Mouse (Mus musculus): ENCODE data around the gene Ube2d3. TPM values are rescaled to one million over a fixed set of nuclear protein-coding genes. Genes with fewer than 3 reads are reported as not detected.
"Not testable (repeated sequence)": the region's sequence is repeated elsewhere in the genome, so short reads cannot be mapped to it uniquely, and the experiment has no call there.

The Ube2d3 gene
- polyA plus RNA-seq, 1 experiment from 2014 or later = 379 TPM

- H3K4me3 ChIP-seq (ENCODE audit: low read depth, low read length) = no peak overlapping the region
- no peak for ATAC-seq (ENCODE audit: low read depth)
- no peaks in the 10 kb centered on the region for H3K9me3 ChIP-seq (ENCODE audit: control insufficient read depth, low read length)
- H3K27me3 ChIP-seq (ENCODE audit: control insufficient read depth, insufficient read depth, low read length) = no peaks in the 10 kb centered on the region
- 93% methylated on average over 6 of the region's 6 CpGs for WGBS
- no peak overlapping the region for H3K9ac ChIP-seq (replicated peaks; ENCODE audit: low read depth, low read length)
- no peaks in the 10 kb centered on the region for H3K4me1 ChIP-seq (ENCODE audit: control insufficient read depth, insufficient read depth, low read length)
- no peak overlapping the region for H3K4me2 ChIP-seq (ENCODE audit: low read depth, low read length)
- H3K36me3 ChIP-seq (ENCODE audit: control insufficient read depth, insufficient read depth, low read length) = no peaks in the 10 kb centered on the region
- no peak overlapping the region for H3K27ac ChIP-seq (ENCODE audit: low read depth, low read length)
Measured at GRCm38 (mm10) chr3:135491102-135491501, 53.2 kb downstream of the Ube2d3 start.

- WGBS = 82% methylated on average over 7 of the region's 7 CpGs
- not testable (repeated sequence) for H3K4me1 ChIP-seq (ENCODE audit: control insufficient read depth, insufficient read depth, low read length); H3K4me3 ChIP-seq (ENCODE audit: low read depth, low read length); H3K9me3 ChIP-seq (ENCODE audit: control insufficient read depth, low read length); H3K27ac ChIP-seq (ENCODE audit: low read depth, low read length); H3K36me3 ChIP-seq (ENCODE audit: control insufficient read depth, insufficient read depth, low read length); ATAC-seq (ENCODE audit: low read depth); H3K27me3 ChIP-seq (ENCODE audit: control insufficient read depth, insufficient read depth, low read length); H3K4me2 ChIP-seq (ENCODE audit: low read depth, low read length); H3K9ac ChIP-seq (replicated peaks; ENCODE audit: low read depth, low read length)
Measured at GRCm38 (mm10) chr3:135493320-135493719, 55.4 kb downstream of the Ube2d3 start.

GRCm38 (mm10) chr3:135497956-135498355 lies 60.0 kb downstream of the Ube2d3 start:
- not testable (repeated sequence) for H3K9ac ChIP-seq (replicated peaks; ENCODE audit: low read depth, low read length); H3K36me3 ChIP-seq (ENCODE audit: control insufficient read depth, insufficient read depth, low read length)
- 86% methylated on average over 4 of the region's 4 CpGs for WGBS

GRCm38 (mm10) chr3:135498891-135499290 lies 60.9 kb downstream of the Ube2d3 start:
- Histone ChIP-seq H3K36me3 (ENCODE audit: control insufficient read depth, insufficient read depth, low read length) (no peaks in the 10 kb centered on the region), H3K4me2 (ENCODE audit: low read depth, low read length) (no peak overlapping the region), H3K9ac (replicated peaks; ENCODE audit: low read depth, low read length) (no peak overlapping the region), H3K4me1 (ENCODE audit: control insufficient read depth, insufficient read depth, low read length) (no peaks in the 10 kb centered on the region), H3K9me3 (ENCODE audit: control insufficient read depth, low read length) (no peaks in the 10 kb centered on the region), H3K27ac (ENCODE audit: low read depth, low read length) (no peak overlapping the region), H3K4me3 (ENCODE audit: low read depth, low read length) (no peak overlapping the region), H3K27me3 (ENCODE audit: control insufficient read depth, insufficient read depth, low read length) (no peaks in the 10 kb centered on the region)
- ATAC-seq (ENCODE audit: low read depth) = no peak
- 94% methylated on average over 5 of the region's 5 CpGs for WGBS

More at GRCm38 (mm10) chr3:135497956-135498355, 60.0 kb downstream of the Ube2d3 start:
- H3K27ac ChIP-seq (ENCODE audit: low read depth, low read length); H3K4me3 ChIP-seq (ENCODE audit: low read depth, low read length); H3K9me3 ChIP-seq (ENCODE audit: control insufficient read depth, low read length); H3K27me3 ChIP-seq (ENCODE audit: control insufficient read depth, insufficient read depth, low read length); H3K4me2 ChIP-seq (ENCODE audit: low read depth, low read length); ATAC-seq (ENCODE audit: low read depth); H3K4me1 ChIP-seq (ENCODE audit: control insufficient read depth, insufficient read depth, low read length): not testable (repeated sequence)

- H3K9me3 ChIP-seq (ENCODE audit: control insufficient read depth, low read length) = no peaks in the 10 kb centered on the region
- H3K4me3 ChIP-seq (ENCODE audit: low read depth, low read length) = no peak overlapping the region
- no peak for ATAC-seq (ENCODE audit: low read depth)
- no peak overlapping the region for H3K9ac ChIP-seq (replicated peaks; ENCODE audit: low read depth, low read length)
- H3K4me2 ChIP-seq (ENCODE audit: low read depth, low read length) = no peak overlapping the region
- no peaks in the 10 kb centered on the region for H3K4me1 ChIP-seq (ENCODE audit: control insufficient read depth, insufficient read depth, low read length)
- 92% methylated on average over 5 of the region's 5 CpGs for WGBS
- H3K27me3 ChIP-seq (ENCODE audit: control insufficient read depth, insufficient read depth, low read length) = no peaks in the 10 kb centered on the region
- no peaks in the 10 kb centered on the region for H3K36me3 ChIP-seq (ENCODE audit: control insufficient read depth, insufficient read depth, low read length)
- H3K27ac ChIP-seq (ENCODE audit: low read depth, low read length) = no peak overlapping the region
Measured at GRCm38 (mm10) chr3:135503160-135503559, 65.2 kb downstream of the Ube2d3 start.

- H3K27ac ChIP-seq (ENCODE audit: low read depth, low read length) = no peak overlapping the region
- H3K36me3 ChIP-seq (ENCODE audit: control insufficient read depth, insufficient read depth, low read length) = no peaks in the 10 kb centered on the region
- H3K9me3 ChIP-seq (ENCODE audit: control insufficient read depth, low read length) = no peaks in the 10 kb centered on the region
- H3K4me1 ChIP-seq (ENCODE audit: control insufficient read depth, insufficient read depth, low read length) = no peaks in the 10 kb centered on the region
- H3K4me2 ChIP-seq (ENCODE audit: low read depth, low read length) = no peak overlapping the region
- H3K4me3 ChIP-seq (ENCODE audit: low read depth, low read length) = no peak overlapping the region
- ATAC-seq (ENCODE audit: low read depth) = no peak
- H3K27me3 ChIP-seq (ENCODE audit: control insufficient read depth, insufficient read depth, low read length) = no peaks in the 10 kb centered on the region
- WGBS = 60% methylated on average over 10 of the region's 10 CpGs
- no peak overlapping the region for H3K9ac ChIP-seq (replicated peaks; ENCODE audit: low read depth, low read length)
Measured at GRCm38 (mm10) chr3:135505369-135505909, 67.5 kb downstream of the Ube2d3 start.

GRCm38 (mm10) chr3:135505916-135506482 lies 68.0 kb downstream of the Ube2d3 start:
- Histone ChIP-seq H3K9ac (replicated peaks; ENCODE audit: low read depth, low read length) (no peak overlapping the region), H3K27me3 (ENCODE audit: control insufficient read depth, insufficient read depth, low read length) (no peaks in the 10 kb centered on the region), H3K4me3 (ENCODE audit: low read depth, low read length) (no peak overlapping the region), H3K27ac (ENCODE audit: low read depth, low read length) (no peak overlapping the region), H3K36me3 (ENCODE audit: control insufficient read depth, insufficient read depth, low read length) (no peaks in the 10 kb centered on the region), H3K4me2 (ENCODE audit: low read depth, low read length) (no peak overlapping the region), H3K9me3 (ENCODE audit: control insufficient read depth, low read length) (no peaks in the 10 kb centered on the region), H3K4me1 (ENCODE audit: control insufficient read depth, insufficient read depth, low read length) (no peaks in the 10 kb centered on the region)
- 90% methylated on average over 13 of the region's 13 CpGs for WGBS
- ATAC-seq (ENCODE audit: low read depth) = no peak

- no peak for ATAC-seq (ENCODE audit: low read depth)
- H3K9ac ChIP-seq (replicated peaks; ENCODE audit: low read depth, low read length) = no peak overlapping the region
Measured at GRCm38 (mm10) chr3:135507506-135507905, 69.6 kb downstream of the Ube2d3 start.

GRCm38 (mm10) chr3:135508191-135508590 lies 70.2 kb downstream of the Ube2d3 start:
- Histone ChIP-seq H3K4me2 (ENCODE audit: low read depth, low read length) (no peak overlapping the region), H3K27ac (ENCODE audit: low read depth, low read length) (no peak overlapping the region), H3K27me3 (ENCODE audit: control insufficient read depth, insufficient read depth, low read length) (no peaks in the 10 kb centered on the region), H3K9me3 (ENCODE audit: control insufficient read depth, low read length) (no peaks in the 10 kb centered on the region), H3K4me3 (ENCODE audit: low read depth, low read length) (no peak overlapping the region), H3K9ac (replicated peaks; ENCODE audit: low read depth, low read length) (no peak overlapping the region), H3K36me3 (ENCODE audit: control insufficient read depth, insufficient read depth, low read length) (no peaks in the 10 kb centered on the region), H3K4me1 (ENCODE audit: control insufficient read depth, insufficient read depth, low read length) (no peaks in the 10 kb centered on the region)
- ATAC-seq (ENCODE audit: low read depth) = no peak
- WGBS = 93% methylated on average over 1 of the region's 1 CpGs

More at GRCm38 (mm10) chr3:135507506-135507905, 69.6 kb downstream of the Ube2d3 start:
- Histone ChIP-seq H3K4me2 (ENCODE audit: low read depth, low read length) (no peak overlapping the region), H3K9me3 (ENCODE audit: control insufficient read depth, low read length) (no peaks in the 10 kb centered on the region), H3K27me3 (ENCODE audit: control insufficient read depth, insufficient read depth, low read length) (no peaks in the 10 kb centered on the region), H3K27ac (ENCODE audit: low read depth, low read length) (no peak overlapping the region), H3K4me3 (ENCODE audit: low read depth, low read length) (no peak overlapping the region), H3K36me3 (ENCODE audit: control insufficient read depth, insufficient read depth, low read length) (no peaks in the 10 kb centered on the region), H3K4me1 (ENCODE audit: control insufficient read depth, insufficient read depth, low read length) (no peaks in the 10 kb centered on the region)
- 91% methylated on average over 7 of the region's 7 CpGs for WGBS

Measured in neural tube, embryonic 14.5 days (tissue).